Mouse (Mus musculus): Measurements from ENCODE around the gene Slc25a51. TPM values are rescaled to one million over a fixed set of nuclear protein-coding genes. Genes with fewer than 3 reads are reported as not detected.

Gene Slc25a51
- polyA plus RNA-seq, 1 experiment, result 39.9 TPM

- Histone ChIP-seq H3K36me3 (ENCODE audit: control insufficient read depth, insufficient read depth) (peaks cover 4% of the 10 kb centered on the region), H3K27me3 (ENCODE audit: control insufficient read depth, insufficient read depth, insufficient read length) (no peaks in the 10 kb centered on the region), H3K4me3 (no peak overlapping the region), H3K79me2 (ENCODE audit: control insufficient read depth, insufficient read depth) (no peaks in the 10 kb centered on the region), H3ac (ENCODE audit: control insufficient read depth, insufficient read length) (no peak overlapping the region), H3K4me2 (ENCODE audit: low read depth) (no peak overlapping the region)
- TF ChIP-seq TCF3 (IDR thresholded peaks at IDR 0.05; ENCODE audit: insufficient read length, low read depth), result no peak
- no peak for TF ChIP-seq REST (IDR thresholded peaks at IDR 0.05; ENCODE audit: insufficient read depth, insufficient read length)
- TF ChIP-seq POLR2A (IDR thresholded peaks at IDR 0.05; ENCODE audit: insufficient read length, low read depth), result no peak
- TF ChIP-seq TCF12 (IDR thresholded peaks at IDR 0.05; ENCODE audit: insufficient read depth, poor library complexity, severe bottlenecking), result no peak
- no peak for TF ChIP-seq CEBPB (IDR thresholded peaks at IDR 0.05; ENCODE audit: insufficient read depth, poor library complexity, severe bottlenecking)
- no peak for TF ChIP-seq MYOD1 (IDR thresholded peaks at IDR 0.05; ENCODE audit: control insufficient read depth in 1 of 3, insufficient read length in 2 of 3, low read depth in 2 of 3)
- TF ChIP-seq E2F4 (IDR thresholded peaks at IDR 0.05; ENCODE audit: insufficient read depth), result no peak
- TF ChIP-seq SRF (IDR thresholded peaks at IDR 0.05; ENCODE audit: control insufficient read depth, insufficient read length, low read depth), result no peak
- TF ChIP-seq POLR2AphosphoS2 (IDR thresholded peaks at IDR 0.05; ENCODE audit: insufficient read length, low read depth), result no peak
- no peak for TF ChIP-seq MYOG (IDR thresholded peaks at IDR 0.05; ENCODE audit: control insufficient read depth in 1 of 3, insufficient read depth in 1 of 3, insufficient read length in 2 of 3, low read depth in 2 of 3)
- no peak for TF ChIP-seq USF1 (IDR thresholded peaks at IDR 0.05; ENCODE audit: low read depth)
- no peak for TF ChIP-seq MAX (IDR thresholded peaks at IDR 0.05; ENCODE audit: low read depth)
Observed at GRCm38 (mm10) chr4:45422640-45423039, 14.1 kb upstream of the Slc25a51 start.

DNA sequence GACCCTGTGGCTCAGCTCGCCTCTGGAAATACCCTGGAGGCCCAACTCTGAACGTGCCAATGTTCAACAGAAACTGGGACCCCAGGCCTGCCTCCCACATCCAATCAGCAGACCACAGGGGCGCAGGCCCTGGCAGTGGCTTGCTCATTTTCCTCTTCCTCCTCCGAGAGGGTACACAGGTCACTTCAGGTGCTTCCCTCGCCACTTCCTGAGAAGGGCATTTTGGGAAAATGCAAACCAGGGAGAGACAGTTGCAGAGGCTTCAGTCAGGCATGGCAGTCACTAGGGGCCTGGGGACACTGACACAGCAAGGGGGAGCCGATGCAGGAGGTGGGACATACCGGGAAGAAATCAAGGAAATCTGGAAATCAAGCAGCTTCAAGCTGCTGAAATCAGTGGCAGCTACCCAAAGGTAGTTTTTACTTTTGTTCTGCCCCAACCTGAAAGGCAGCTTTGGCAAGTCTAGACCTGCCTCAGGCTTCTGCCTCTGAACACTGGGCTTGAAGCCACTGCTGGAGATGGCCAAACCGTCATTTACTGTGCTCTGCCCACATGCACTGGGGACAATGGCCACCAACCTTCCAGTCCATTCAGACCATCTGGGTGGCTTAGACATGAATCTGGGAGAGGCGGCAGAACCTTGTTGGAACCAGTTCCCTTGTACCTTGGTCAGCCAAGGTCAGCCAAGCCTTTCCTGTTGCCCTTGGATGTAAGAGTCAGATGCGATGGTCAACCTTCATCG is 13.1 kb upstream of the Slc25a51 start:
- Histone ChIP-seq H3K4me3 (no peak overlapping the region), H3ac (ENCODE audit: control insufficient read depth, insufficient read length) (no peak overlapping the region)

DNA sequence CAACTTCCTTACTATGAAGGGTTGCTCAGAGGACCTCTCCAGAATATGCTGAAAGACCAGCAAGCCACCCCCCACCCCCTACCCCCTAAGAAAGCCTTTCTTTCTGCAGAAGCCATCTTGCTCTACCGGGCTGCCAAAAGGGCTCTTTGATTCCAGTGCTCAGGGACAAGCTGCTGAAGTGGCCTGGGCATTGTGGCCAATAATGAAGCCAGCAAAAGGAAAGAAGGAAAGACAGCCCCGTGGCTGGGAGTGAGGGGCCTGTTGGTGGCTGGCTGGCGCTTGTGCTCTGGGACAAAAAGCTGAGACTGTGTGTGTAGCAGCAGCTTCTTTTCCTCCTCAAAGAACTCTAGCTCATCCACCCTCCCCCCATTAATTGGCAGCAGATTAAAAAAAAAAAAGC is 12.2 kb upstream of the Slc25a51 start:
- H3K79me2 ChIP-seq (ENCODE audit: control insufficient read depth, insufficient read depth), result no peaks in the 10 kb centered on the region
- H3K4me2 ChIP-seq (ENCODE audit: low read depth), result no peak overlapping the region
- no peak overlapping the region for H3K4me3 ChIP-seq
- no peaks in the 10 kb centered on the region for H3K27me3 ChIP-seq (ENCODE audit: control insufficient read depth, insufficient read depth, insufficient read length)
- H3ac ChIP-seq (ENCODE audit: control insufficient read depth, insufficient read length), result no peak overlapping the region
- no peak for TF ChIP-seq TCF3 (IDR thresholded peaks at IDR 0.05; ENCODE audit: insufficient read length, low read depth)
- no peak for TF ChIP-seq MAX (IDR thresholded peaks at IDR 0.05; ENCODE audit: low read depth)
- TF ChIP-seq CEBPB (IDR thresholded peaks at IDR 0.05; ENCODE audit: insufficient read depth, poor library complexity, severe bottlenecking), result no peak
- TF ChIP-seq MYOD1 (IDR thresholded peaks at IDR 0.05; ENCODE audit: control insufficient read depth in 1 of 3, insufficient read length in 2 of 3, low read depth in 2 of 3), result no peak
- peaks cover 4% of the 10 kb centered on the region for H3K36me3 ChIP-seq (ENCODE audit: control insufficient read depth, insufficient read depth)

More for the DNA sequence above, 13.1 kb upstream of the Slc25a51 start:
- Histone ChIP-seq H3K4me2 (ENCODE audit: low read depth) (no peak overlapping the region), H3K27me3 (ENCODE audit: control insufficient read depth, insufficient read depth, insufficient read length) (no peaks in the 10 kb centered on the region), H3K79me2 (ENCODE audit: control insufficient read depth, insufficient read depth) (no peaks in the 10 kb centered on the region), H3K36me3 (ENCODE audit: control insufficient read depth, insufficient read depth) (peaks cover 4% of the 10 kb centered on the region)
- no peak for TF ChIP-seq USF1 (IDR thresholded peaks at IDR 0.05; ENCODE audit: low read depth)
- TF ChIP-seq POLR2A (IDR thresholded peaks at IDR 0.05; ENCODE audit: insufficient read length, low read depth), result no peak
- no peak for TF ChIP-seq E2F4 (IDR thresholded peaks at IDR 0.05; ENCODE audit: insufficient read depth)

- Histone ChIP-seq H3K27me3 (ENCODE audit: control insufficient read depth, insufficient read depth, insufficient read length) (no peaks in the 10 kb centered on the region), H3ac (ENCODE audit: control insufficient read depth, insufficient read length) (no peak overlapping the region), H3K79me2 (ENCODE audit: control insufficient read depth, insufficient read depth) (no peaks in the 10 kb centered on the region), H3K4me2 (ENCODE audit: low read depth) (no peak overlapping the region), H3K36me3 (ENCODE audit: control insufficient read depth, insufficient read depth) (peaks cover 4% of the 10 kb centered on the region), H3K4me3 (no peak overlapping the region)
- no peak for TF ChIP-seq CEBPB (IDR thresholded peaks at IDR 0.05; ENCODE audit: insufficient read depth, poor library complexity, severe bottlenecking)
- no peak for TF ChIP-seq USF1 (IDR thresholded peaks at IDR 0.05; ENCODE audit: low read depth)
- no peak for TF ChIP-seq POLR2A (IDR thresholded peaks at IDR 0.05; ENCODE audit: insufficient read length, low read depth)
- no peak for TF ChIP-seq MYOD1 (IDR thresholded peaks at IDR 0.05; ENCODE audit: control insufficient read depth in 1 of 3, insufficient read length in 2 of 3, low read depth in 2 of 3)
- no peak for TF ChIP-seq TCF12 (IDR thresholded peaks at IDR 0.05; ENCODE audit: insufficient read depth, poor library complexity, severe bottlenecking)
- no peak for TF ChIP-seq SRF (IDR thresholded peaks at IDR 0.05; ENCODE audit: control insufficient read depth, insufficient read length, low read depth)
- TF ChIP-seq MAX (IDR thresholded peaks at IDR 0.05; ENCODE audit: low read depth), result no peak
- TF ChIP-seq E2F4 (IDR thresholded peaks at IDR 0.05; ENCODE audit: insufficient read depth), result no peak
- no peak for TF ChIP-seq TCF3 (IDR thresholded peaks at IDR 0.05; ENCODE audit: insufficient read length, low read depth)
- TF ChIP-seq POLR2AphosphoS2 (IDR thresholded peaks at IDR 0.05; ENCODE audit: insufficient read length, low read depth), result no peak
- no peak for TF ChIP-seq REST (IDR thresholded peaks at IDR 0.05; ENCODE audit: insufficient read depth, insufficient read length)
- TF ChIP-seq MYOG (IDR thresholded peaks at IDR 0.05; ENCODE audit: control insufficient read depth in 1 of 3, insufficient read depth in 1 of 3, insufficient read length in 2 of 3, low read depth in 2 of 3), result no peak
Observed at GRCm38 (mm10) chr4:45419051-45419450, 10.5 kb upstream of the Slc25a51 start.

DNA sequence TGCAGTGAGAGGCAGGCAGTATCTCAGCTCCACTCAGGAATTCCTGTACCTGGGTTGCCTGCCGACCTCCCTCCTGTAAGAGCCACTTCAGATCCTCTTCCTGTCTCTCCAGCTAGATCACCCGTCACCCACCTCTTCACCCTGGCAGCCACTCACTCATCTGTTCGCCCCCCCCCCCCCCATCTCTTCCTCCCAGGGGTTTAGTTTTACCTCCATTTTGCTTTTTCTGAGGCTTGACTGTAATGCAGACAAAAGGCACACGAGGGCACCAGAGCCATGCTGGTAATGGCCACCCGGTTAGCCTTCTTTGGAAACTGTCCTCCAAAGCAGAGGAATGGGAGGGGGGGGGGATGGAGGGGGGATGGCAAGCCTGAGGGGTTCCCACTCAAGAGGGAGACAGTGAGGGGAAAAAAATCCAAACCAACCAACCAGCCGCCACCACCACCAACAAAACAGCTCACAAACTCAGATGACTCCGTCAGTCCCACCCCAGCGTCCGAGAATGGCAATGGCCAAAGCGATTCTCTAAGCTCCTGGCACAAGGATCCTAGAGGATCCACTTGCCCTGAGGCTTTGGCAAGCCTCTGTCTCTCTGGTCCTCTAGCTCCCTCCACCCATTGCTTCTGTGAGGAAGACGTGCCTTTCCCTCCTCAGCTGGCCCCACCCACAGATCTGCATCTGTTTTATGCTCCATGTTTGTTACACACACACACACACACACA is 9.8 kb upstream of the Slc25a51 start:
- Histone ChIP-seq H3K4me2 (ENCODE audit: low read depth) (no peak overlapping the region), H3K4me3 (no peak overlapping the region), H3ac (ENCODE audit: control insufficient read depth, insufficient read length) (no peak overlapping the region), H3K36me3 (ENCODE audit: control insufficient read depth, insufficient read depth) (peaks cover 4% of the 10 kb centered on the region), H3K79me2 (ENCODE audit: control insufficient read depth, insufficient read depth) (no peaks in the 10 kb centered on the region), H3K27me3 (ENCODE audit: control insufficient read depth, insufficient read depth, insufficient read length) (no peaks in the 10 kb centered on the region)
- TF ChIP-seq MYOG (IDR thresholded peaks at IDR 0.05; ENCODE audit: control insufficient read depth in 1 of 3, insufficient read depth in 1 of 3, insufficient read length in 2 of 3, low read depth in 2 of 3) (no peak), MAX (IDR thresholded peaks at IDR 0.05; ENCODE audit: low read depth) (no peak), POLR2AphosphoS2 (IDR thresholded peaks at IDR 0.05; ENCODE audit: insufficient read length, low read depth) (no peak), TCF3 (IDR thresholded peaks at IDR 0.05; ENCODE audit: insufficient read length, low read depth) (no peak), CEBPB (IDR thresholded peaks at IDR 0.05; ENCODE audit: insufficient read depth, poor library complexity, severe bottlenecking) (no peak), MYOD1 (IDR thresholded peaks at IDR 0.05; ENCODE audit: control insufficient read depth in 1 of 3, insufficient read length in 2 of 3, low read depth in 2 of 3) (no peak), SRF (IDR thresholded peaks at IDR 0.05; ENCODE audit: control insufficient read depth, insufficient read length, low read depth) (no peak), E2F4 (IDR thresholded peaks at IDR 0.05; ENCODE audit: insufficient read depth) (no peak), POLR2A (IDR thresholded peaks at IDR 0.05; ENCODE audit: insufficient read length, low read depth) (no peak), REST (IDR thresholded peaks at IDR 0.05; ENCODE audit: insufficient read depth, insufficient read length) (no peak), TCF12 (IDR thresholded peaks at IDR 0.05; ENCODE audit: insufficient read depth, poor library complexity, severe bottlenecking) (no peak), USF1 (IDR thresholded peaks at IDR 0.05; ENCODE audit: low read depth) (no peak)
